Mouse (Mus musculus): ENCODE measurements around the gene Gatad2b.

DNA sequence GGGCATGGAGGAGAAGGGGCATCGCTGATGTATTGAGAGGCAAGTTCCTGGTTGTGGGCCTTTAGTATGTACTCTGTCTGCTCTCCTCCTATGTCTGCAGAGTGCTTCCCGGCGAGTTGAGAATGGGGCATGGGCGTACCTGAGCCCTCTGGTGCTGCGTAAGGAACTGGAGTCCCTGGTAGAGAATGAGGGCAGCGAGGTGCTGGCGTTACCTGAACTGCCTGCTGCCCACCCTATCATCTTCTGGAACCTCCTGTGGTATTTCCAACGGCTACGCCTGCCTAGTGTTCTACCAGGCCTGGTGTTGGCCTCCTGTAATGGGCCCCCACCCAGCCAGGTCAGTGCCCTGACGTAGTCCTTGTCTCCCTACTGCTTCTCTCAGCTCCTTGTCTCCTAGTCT is 14.8 kb upstream of the Gatad2b start:
- no peak for TF ChIP-seq GATA1 (IDR thresholded peaks at IDR 0.05; ENCODE audit: low read length)
- no peak for TF ChIP-seq TAL1 (IDR thresholded peaks at IDR 0.05; ENCODE audit: low read length)

Measured in erythroblast, embryonic 14.5 days (primary cell).